Mouse (Mus musculus) neural tube, embryonic 14.5 days (tissue): Measurements from ENCODE around the gene Tmem95. TPM values are rescaled to one million over a fixed set of nuclear protein-coding genes. Genes with fewer than 3 reads are reported as not detected.

Source experiments
- ATAC-seq: fragments of 200-750 bp; cut with Nextera tagmentation; 2 replicates; pipeline ENCODE4 v1.8.0; 2017; ENCODE audit warnings: low read depth, mild to moderate bottlenecking, moderate TSS enrichment, moderate library complexity
- H3K27ac ChIP-seq: fragments of 300-500 bp; sonication (generic); 2 replicates; pipeline ENCODE4 v1.5.1; 2014; ENCODE audit warnings: low read depth, mild to moderate bottlenecking, control low read depth, low read length, moderate library complexity, mixed read lengths
- H3K27me3 ChIP-seq: fragments of 300-500 bp; sonication (generic); 2 replicates; pipeline ENCODE4 v1.6.1; 2014; ENCODE audit warnings: low read length; ENCODE audit not compliant: control insufficient read depth, insufficient read depth
- H3K36me3 ChIP-seq: fragments of 300-500 bp; sonication (generic); 2 replicates; pipeline ENCODE4 v1.6.1; 2014; ENCODE audit warnings: low read length, mixed read lengths; ENCODE audit not compliant: control insufficient read depth, insufficient read depth
- H3K4me1 ChIP-seq: fragments of 300-500 bp; sonication (generic); 2 replicates; pipeline ENCODE4 v1.6.1; 2014; ENCODE audit warnings: low read length; ENCODE audit not compliant: control insufficient read depth, insufficient read depth
- H3K4me2 ChIP-seq: fragments of 300-500 bp; sonication (generic); 2 replicates; pipeline ENCODE4 v1.6.1; 2014; ENCODE audit warnings: mild to moderate bottlenecking, low read depth, low read length, control low read depth
- H3K4me3 ChIP-seq: fragments of 300-500 bp; sonication (generic); 2 replicates; pipeline ENCODE4 v1.5.1; 2014; ENCODE audit warnings: low read depth, low read length, control low read depth, mixed read lengths
- H3K9ac ChIP-seq: fragments of 300-500 bp; sonication (generic); replicated peaks from 2 replicates; pipeline ENCODE4 v1.6.1; 2014; ENCODE audit warnings: low read depth, mild to moderate bottlenecking, control low read depth, low read length, mixed read lengths
- H3K9me3 ChIP-seq: fragments of 300-500 bp; sonication (generic); 2 replicates; pipeline ENCODE4 v1.6.1; 2016; ENCODE audit warnings: low read length; ENCODE audit not compliant: control insufficient read depth
- WGBS: fragments of 180-500 bp; shearing (Covaris S2); extraction: QIAGEN DNeasy Blood & Tissue Kit; methylation state at CpG from one replicate; pipeline ENCODE4 v1.1.7; 2014; 5-methylcytosine and 5-hydroxymethylcytosine counted together
- polyA plus RNA-seq: library from polyadenylated mRNA; unstranded; fragments of >200 nt; fragmentation: Nextera tagmentation; extraction: Ambion mirVana; gene quantifications from 2 replicates; pipeline ENCODE4 v1.2.1, GENCODE M21; 2014

Gene Tmem95
- polyA plus RNA-seq, 1 experiment from 2014 or later, result not detected

DNA sequence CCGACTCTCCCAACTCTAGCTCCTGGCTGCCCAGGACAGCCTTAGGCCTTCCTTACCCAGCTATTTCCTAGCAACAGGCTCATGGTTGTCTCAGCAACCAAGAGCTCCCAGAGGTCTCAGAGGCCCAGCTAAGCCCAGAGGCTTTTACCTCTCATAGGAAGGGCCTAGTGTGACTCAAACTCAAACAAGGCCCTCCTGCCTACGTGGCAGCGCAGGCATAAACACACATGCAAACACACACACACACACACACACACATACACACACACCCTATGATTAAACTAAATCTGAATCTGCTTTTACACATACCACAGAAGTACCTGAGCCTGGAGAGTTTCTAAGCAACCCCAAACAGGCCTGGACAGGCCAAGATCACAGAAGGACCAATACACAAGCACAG lies 581 bp upstream of the Tmem95 start:
- H3K9ac ChIP-seq, result no peak overlapping the region
- H3K4me2 ChIP-seq, result no peak overlapping the region; the same call in 1 of the 2 replicates
- no peaks in the 10 kb centered on the region for H3K36me3 ChIP-seq
- no peak for ATAC-seq
- H3K4me3 ChIP-seq, result no peak overlapping the region
- no peaks in the 10 kb centered on the region for H3K27me3 ChIP-seq
- no peaks in the 10 kb centered on the region for H3K9me3 ChIP-seq
- peaks cover 8% of the 10 kb centered on the region; the same call in 1 of the 2 replicates for H3K4me1 ChIP-seq
- WGBS, result 88% methylated on average over 3 of the region's 3 CpGs
- no peak overlapping the region for H3K27ac ChIP-seq

DNA sequence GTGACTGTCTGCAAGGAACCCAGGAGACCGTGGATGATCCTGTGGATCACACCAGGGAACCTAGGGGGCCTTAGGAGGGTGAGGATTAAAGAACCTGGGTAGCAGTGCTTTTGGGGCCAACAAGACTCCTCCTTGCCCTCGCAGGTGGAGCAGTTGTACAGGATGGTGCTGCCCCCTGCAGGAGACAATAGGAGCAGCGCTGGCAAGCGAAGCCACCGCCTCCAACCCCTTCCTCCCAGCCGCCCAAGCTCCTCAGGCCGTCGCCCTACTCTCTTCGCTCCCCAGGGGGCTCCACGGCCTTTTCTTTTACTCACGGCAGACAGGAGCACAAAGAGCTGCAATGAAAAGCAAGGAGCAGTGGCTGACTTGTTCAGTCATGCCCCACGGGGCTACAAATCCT lies 951 bp downstream of the Tmem95 start:
- ATAC-seq, result no peak
- H3K9me3 ChIP-seq, result no peaks in the 10 kb centered on the region
- 3% methylated on average over 12 of the region's 12 CpGs for WGBS
- no peaks in the 10 kb centered on the region for H3K36me3 ChIP-seq
- no peak overlapping the region for H3K9ac ChIP-seq
- H3K4me3 ChIP-seq, result no peak overlapping the region
- no peak overlapping the region for H3K27ac ChIP-seq
- peaks cover 8% of the 10 kb centered on the region; the same call in 1 of the 2 replicates for H3K4me1 ChIP-seq
- H3K4me2 ChIP-seq, result peak overlapping the region; percentile 29
- no peaks in the 10 kb centered on the region for H3K27me3 ChIP-seq

DNA sequence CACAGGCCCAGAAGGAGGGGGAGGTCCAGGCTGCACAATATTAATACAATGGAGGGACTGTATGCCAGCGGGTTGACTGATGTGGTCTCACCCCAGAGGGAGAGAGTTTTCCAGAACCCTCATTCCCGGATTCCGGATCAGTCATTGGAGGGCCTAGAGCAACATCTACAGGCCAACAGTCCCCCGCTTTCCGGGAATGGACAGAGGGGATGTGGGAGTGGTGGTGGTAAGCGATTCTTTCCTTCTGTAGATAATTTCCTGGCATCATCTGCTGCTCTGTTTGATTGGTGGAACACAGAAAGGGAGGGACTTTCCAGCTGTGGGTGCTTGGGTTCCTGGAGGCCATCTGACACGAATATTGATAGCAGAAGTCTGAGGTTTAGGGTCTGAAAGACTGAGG lies 1.6 kb downstream of the Tmem95 start:
- Histone ChIP-seq H3K9me3 (no peaks in the 10 kb centered on the region), H3K4me3 (no peak overlapping the region), H3K36me3 (no peaks in the 10 kb centered on the region), H3K27ac (no peak overlapping the region), H3K4me1 (peaks cover 5% of the 10 kb centered on the region; the same call in 1 of the 2 replicates), H3K27me3 (no peaks in the 10 kb centered on the region), H3K9ac (no peak overlapping the region), H3K4me2 (no peak overlapping the region)
- ATAC-seq, result no peak
- WGBS, result 71% methylated on average over 7 of the region's 7 CpGs

DNA sequence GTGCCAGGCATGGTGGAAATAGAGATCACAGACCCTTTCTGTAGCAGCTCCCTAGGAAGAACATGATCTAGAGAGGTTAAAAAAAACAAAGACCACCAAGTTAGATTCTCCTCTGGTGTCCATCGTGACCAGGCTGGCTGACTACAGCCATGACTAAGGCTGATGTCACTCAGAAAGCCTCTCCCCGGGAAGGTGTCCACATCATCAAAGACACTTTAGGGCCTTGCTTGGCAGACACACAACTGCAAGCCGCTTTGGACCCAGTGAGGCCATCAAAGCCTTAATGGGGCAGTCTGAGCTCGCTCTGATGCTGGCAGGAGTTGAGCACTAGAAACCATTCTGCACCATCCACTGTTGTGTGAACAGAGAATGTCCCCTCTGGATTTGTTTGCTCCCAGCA lies 5.4 kb downstream of the Tmem95 start:
- Histone ChIP-seq H3K9me3 (no peaks in the 10 kb centered on the region), H3K27ac (no peak overlapping the region), H3K4me1 (peaks cover 3% of the 10 kb centered on the region; the same call in 1 of the 2 replicates), H3K36me3 (no peaks in the 10 kb centered on the region), H3K4me3 (no peak overlapping the region), H3K4me2 (no peak overlapping the region), H3K27me3 (no peaks in the 10 kb centered on the region), H3K9ac (no peak overlapping the region)
- ATAC-seq, result no peak
- WGBS, result 84% methylated on average over 4 of the region's 4 CpGs

DNA sequence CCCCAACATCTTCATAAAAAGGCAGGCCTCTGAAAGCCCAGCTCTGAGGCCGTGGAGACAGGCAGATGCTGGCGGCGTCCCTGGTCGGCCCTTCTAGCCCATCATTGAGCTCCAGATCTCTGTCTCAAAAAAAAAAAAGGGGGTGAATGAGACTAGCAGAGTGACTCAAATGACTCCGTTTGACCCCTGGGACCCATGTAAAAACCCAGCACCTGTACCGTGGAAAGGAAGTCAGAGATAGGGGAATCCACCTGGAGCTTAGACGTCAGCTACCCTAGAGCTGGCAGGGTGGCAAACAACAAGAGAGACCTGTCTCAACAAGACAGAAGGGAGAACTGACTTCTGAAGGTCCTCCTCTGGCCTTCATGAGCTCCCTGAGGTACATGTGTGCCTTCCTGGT lies 6.0 kb downstream of the Tmem95 start:
- H3K27me3 ChIP-seq, result no peaks in the 10 kb centered on the region
- no peaks in the 10 kb centered on the region for H3K9me3 ChIP-seq
- no peak overlapping the region for H3K4me2 ChIP-seq
- ATAC-seq, result no peak
- no peak overlapping the region for H3K27ac ChIP-seq
- no peak overlapping the region for H3K4me3 ChIP-seq
- H3K9ac ChIP-seq, result no peak overlapping the region
- H3K36me3 ChIP-seq, result no peaks in the 10 kb centered on the region
- H3K4me1 ChIP-seq, result no peaks in the 10 kb centered on the region
- 90% methylated on average over 7 of the region's 7 CpGs for WGBS

DNA sequence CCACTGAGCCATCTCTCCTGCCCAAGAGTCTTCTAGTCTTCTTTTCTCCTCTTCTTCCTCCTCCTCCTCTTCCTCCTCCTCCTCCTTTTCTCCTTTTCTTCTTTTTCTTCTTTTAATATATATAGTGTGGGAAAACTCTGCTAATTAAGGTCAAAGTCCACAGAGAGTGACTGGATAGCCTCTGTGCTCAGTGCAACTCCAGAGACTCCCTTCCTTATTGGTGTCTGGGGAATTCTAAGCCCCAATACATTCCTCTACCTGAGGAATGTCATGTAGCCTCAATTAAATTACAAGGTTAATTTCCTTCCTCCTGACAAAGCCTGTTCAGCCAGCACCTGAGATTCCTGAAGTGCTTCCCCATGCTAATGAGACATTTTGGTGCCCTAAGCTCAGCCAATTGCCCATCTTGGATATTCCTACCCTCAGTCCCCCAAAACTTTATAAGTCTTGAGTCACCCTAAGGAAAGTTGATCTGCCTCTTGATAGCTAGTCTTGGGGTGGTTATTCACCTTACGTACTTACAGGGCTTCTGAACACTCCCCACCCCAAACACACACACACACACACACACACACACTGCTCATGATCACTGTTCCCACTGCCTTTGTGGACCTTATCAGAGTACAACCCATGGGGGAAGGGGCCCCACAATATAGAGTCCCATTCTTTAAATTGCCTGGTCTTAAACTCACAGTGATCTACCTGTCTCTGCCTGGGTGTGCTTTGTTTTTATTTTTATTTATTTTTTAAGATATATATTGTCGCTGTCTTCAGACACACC lies 7.3 kb downstream of the Tmem95 start:
- no peak overlapping the region for H3K4me2 ChIP-seq
- no peak overlapping the region for H3K4me3 ChIP-seq
- no peaks in the 10 kb centered on the region for H3K9me3 ChIP-seq
- no peaks in the 10 kb centered on the region for H3K27me3 ChIP-seq
- no peak overlapping the region for H3K27ac ChIP-seq
- no peak overlapping the region for H3K9ac ChIP-seq
- H3K4me1 ChIP-seq, result no peaks in the 10 kb centered on the region
- no peaks in the 10 kb centered on the region for H3K36me3 ChIP-seq
- ATAC-seq, result no peak
- 88% methylated on average over 2 of the region's 2 CpGs for WGBS

DNA sequence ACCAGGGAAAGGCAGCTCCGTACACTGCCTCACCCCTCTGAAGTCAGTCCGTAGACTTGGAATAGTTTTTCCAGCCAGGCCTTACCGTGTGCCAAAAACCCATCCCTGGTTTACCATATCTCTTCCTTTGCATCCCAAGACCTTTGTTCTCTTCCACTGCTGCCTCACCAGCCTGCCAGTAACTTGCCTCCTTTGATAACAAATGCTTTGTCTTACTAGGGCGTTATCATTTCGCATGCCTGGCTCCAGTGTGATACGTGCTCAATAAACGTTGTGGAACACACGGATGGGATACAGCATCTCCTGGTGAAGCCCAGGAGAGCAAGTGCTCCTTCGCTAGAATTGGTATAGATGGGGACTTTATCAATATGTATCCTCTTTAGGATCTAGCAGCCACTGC lies 10.5 kb downstream of the Tmem95 start:
- Histone ChIP-seq H3K9me3 (no peaks in the 10 kb centered on the region), H3K9ac (no peak overlapping the region), H3K4me3 (no peak overlapping the region), H3K36me3 (no peaks in the 10 kb centered on the region), H3K27ac (no peak overlapping the region), H3K4me1 (no peaks in the 10 kb centered on the region), H3K4me2 (no peak overlapping the region), H3K27me3 (no peaks in the 10 kb centered on the region)
- ATAC-seq, result no peak
- 68% methylated on average over 9 of the region's 9 CpGs for WGBS

DNA sequence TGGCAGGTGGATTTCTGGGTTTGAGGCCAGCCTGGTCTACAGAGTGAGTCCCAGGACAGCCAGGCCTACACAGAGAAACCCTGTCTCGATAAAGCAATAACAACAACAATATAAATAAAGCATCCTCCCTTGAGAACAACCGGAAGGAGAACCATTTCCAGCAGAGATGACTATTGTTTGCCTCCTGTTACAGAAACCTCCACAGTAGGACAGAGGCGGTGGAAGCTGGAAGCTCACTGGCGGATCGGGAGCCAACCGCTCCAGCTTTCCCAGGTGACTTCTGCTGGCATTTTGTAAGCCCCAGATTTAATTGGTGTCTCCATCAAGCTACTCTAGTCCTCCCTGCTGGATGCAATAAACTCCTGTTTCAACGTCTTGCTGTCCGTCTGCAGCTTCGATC lies 12.3 kb downstream of the Tmem95 start:
- Histone ChIP-seq H3K27ac (no peak overlapping the region), H3K4me3 (no peak overlapping the region), H3K36me3 (no peaks in the 10 kb centered on the region), H3K9me3 (no peaks in the 10 kb centered on the region), H3K4me2 (no peak overlapping the region), H3K27me3 (no peaks in the 10 kb centered on the region), H3K4me1 (no peaks in the 10 kb centered on the region), H3K9ac (no peak overlapping the region)
- WGBS, result 78% methylated on average over 9 of the region's 9 CpGs
- ATAC-seq, result no peak

DNA sequence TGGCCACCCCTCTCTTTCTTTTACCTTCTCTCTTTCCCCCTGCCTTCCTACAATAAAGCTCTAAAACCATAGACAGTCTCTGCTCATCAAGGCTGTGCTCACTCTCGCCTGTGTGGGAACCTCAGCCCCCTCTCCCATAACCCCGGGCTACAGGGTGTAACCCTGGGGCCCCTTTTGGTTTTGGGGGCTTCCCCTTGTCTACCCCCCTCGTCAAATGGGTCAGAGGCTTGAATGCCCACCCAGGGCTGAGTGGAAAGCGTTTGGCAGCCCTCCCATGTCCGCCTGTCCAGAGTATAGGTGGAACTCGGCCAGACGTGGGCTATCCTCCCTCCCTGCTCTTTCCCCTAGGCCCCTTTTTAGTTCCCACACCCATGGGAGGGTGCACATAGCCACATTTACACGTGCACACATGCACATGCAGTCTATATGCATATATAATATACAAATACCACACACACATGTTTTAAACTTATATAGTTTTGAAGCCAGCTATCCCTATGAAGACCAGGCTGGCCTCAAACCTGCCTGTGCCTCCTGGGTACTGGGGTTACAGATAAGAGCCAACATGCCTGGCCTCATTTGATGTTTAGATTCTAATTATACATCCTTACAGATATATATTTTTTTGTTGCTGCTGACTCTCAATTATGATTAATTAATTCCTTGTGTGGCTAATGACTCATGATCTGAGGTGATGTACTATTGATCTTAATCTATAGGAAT lies 13.5 kb downstream of the Tmem95 start:
- no peaks in the 10 kb centered on the region for H3K9me3 ChIP-seq
- ATAC-seq, result no peak
- 0 out of 2 replicates have a peak, but pooled peaks cover under 1% of the 10 kb centered on the region for H3K27me3 ChIP-seq
- no peak overlapping the region for H3K4me3 ChIP-seq
- 46% methylated on average over 8 of the region's 8 CpGs for WGBS
- no peak overlapping the region for H3K4me2 ChIP-seq
- H3K9ac ChIP-seq, result no peak overlapping the region
- no peaks in the 10 kb centered on the region for H3K36me3 ChIP-seq
- H3K27ac ChIP-seq, result no peak overlapping the region
- no peaks in the 10 kb centered on the region for H3K4me1 ChIP-seq
